Mouse (Mus musculus): ENCODE results near the gene Gm42906.
A peak's percentile ranks its signal among the peaks of the same experiment; 100 is the strongest.

The Gm42906 gene

DNA sequence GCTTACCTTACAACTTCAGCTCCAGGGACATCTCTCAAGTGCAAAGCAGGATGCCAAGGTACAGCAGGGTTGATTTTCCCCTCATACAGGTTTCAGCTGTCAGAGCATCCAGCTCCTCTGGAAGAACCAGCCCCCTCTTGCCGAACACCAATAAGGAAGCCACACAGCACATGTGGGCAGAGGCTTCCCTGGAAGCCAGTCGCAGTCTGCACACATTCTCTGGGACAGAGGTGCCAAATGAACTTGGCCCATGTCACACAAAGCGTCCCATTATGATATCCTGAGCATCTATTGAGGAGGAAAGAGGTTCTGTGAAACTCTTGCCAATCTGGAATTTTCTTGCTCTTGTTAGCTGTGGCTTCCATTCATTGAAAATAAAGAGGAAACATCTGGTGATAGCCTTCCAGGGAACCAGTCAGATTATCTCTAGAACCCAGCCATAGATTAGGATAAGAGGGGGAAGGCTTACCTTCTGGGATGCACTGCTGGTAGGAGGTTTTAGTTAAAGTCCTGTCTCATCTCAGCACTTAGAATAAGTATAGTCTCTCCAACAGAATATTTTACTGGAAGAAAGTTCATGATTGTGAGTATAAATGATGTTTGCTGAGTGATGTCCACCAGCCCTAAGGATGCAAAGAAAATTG lies at the start of gene Gm42906:
Gene Gm42906 (minus strand): TSS at position 51 of the 644 bp plus-strand sequence.
- DNase-seq (ENCODE audit: low read depth): no peak

GRCm38 (mm10) chr5:151445695-151446094 lies 17.7 kb upstream of the Gm42906 start:
- no peak for DNase-seq (ENCODE audit: low read depth)

DNA sequence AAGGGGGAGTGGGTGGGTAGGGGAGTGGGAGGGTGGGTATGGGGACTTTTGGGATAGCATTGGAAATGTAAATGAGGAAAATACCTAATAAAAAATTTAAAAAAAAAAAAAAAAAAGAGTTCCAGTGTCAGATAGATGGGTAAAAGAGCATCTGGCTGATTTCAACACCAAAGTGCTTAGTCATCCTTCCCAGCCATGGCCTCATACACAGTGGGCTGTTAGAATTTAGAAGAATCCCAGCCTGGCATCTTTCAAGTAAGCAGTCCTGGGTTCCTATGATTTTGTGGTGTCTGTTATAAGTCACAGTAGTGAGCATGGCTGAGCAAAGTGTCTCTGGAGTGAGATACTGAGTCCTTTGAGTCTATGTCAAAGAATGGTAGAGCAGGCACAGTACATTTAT lies 7.1 kb upstream of the Gm42906 start:
- no peak for DNase-seq (ENCODE audit: low read depth)

DNA sequence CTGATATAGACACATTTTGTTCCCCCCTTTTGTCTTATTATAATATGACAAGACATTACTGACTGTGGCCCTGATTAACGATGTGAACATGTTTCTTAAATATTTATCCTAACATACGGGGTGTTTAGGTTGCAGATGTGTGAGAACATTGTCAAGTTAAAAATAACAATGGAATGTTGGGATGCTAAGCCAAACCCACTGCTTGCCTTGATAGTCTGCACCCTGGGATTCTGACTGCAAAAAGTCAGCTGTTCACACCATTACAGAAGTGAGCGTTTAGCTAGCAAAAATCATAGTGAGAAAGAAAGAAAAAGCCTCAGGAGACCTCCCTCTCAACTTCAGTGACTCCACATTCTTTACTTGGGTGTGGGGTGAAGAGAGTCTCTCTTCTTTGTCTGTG lies 1.5 kb downstream of the Gm42906 start:
- no peak for DNase-seq (ENCODE audit: low read depth)

GRCm38 (mm10) chr5:151422692-151423091 lies 5.3 kb downstream of the Gm42906 start:
- DNase-seq (ENCODE audit: low read depth): no peak

GRCm38 (mm10) chr5:151421859-151422258 lies 6.1 kb downstream of the Gm42906 start:
- DNase-seq (ENCODE audit: low read depth): no peak

DNA sequence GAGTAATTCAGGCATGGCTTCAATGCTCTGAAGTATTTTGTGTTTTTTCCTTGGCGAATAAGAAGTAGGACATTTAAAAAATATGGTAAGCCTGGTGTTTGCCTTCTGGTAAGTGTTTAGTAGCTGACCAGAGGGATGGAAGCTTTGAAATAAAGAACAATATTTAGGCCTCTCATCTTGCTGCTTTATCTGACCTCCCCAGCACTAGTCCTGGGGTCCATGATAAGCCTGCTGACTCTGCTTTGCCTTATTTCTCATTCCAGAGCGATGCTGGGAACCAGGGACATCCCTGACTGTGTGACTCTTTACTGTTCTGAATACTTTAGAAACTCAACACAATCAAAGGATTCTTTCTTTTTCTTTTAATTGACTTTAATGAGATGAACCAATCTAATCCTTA lies 9.4 kb downstream of the Gm42906 start:
- DNase-seq (ENCODE audit: low read depth): no peak

DNA sequence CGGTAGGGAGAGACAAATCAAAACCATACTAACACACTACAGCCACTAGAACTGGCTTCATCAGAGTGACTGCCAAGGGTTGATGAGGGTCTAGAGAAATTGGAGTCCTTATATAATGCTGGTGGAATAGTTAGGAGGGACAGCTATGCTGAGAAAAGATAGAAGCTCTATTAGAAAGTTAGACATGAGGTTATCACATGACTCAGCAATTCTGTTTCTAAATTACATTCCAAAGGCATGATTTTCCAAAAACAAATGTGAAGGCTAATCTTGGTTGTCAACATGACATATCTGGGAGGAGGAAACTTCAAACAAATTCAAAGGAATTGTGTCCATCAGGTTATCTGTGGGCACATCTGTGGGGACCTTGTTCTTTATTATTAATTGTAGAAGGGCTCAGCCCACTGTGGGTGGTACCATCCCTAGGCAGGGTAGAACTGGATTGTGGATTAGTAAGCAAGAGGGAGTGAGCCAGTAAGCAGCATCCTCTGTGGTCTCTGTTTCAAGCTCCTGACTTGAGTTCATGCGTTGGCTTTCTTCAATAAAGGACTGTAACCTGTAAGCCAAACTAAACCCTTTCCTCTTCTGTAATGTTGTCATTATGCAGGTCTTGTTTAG lies 10.4 kb downstream of the Gm42906 start:
- no peak for DNase-seq (ENCODE audit: low read depth)

GRCm38 (mm10) chr5:151416988-151417387 lies 11.0 kb downstream of the Gm42906 start:
- DNase-seq (ENCODE audit: low read depth): no peak

DNA sequence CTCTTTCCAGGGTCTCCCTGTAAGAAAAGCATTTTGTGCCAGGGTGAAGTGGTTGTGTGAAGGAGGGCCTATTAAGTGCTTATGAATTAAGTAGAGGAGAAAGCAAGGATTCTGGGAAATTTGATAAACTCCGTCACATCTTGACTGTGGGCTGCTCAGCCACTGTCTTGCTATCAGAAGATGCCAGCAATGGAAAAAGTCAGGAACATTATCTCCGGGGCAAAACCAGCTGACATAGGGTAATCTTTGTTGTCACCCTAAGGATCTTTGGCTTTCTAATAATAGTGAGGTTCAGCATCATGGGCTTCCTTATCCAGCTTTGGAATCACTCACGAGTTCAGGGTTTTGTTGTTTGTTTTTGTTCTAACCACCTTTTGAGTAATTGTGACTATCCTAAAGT lies 14.3 kb downstream of the Gm42906 start:
- DNase-seq (ENCODE audit: low read depth): no peak

DNA sequence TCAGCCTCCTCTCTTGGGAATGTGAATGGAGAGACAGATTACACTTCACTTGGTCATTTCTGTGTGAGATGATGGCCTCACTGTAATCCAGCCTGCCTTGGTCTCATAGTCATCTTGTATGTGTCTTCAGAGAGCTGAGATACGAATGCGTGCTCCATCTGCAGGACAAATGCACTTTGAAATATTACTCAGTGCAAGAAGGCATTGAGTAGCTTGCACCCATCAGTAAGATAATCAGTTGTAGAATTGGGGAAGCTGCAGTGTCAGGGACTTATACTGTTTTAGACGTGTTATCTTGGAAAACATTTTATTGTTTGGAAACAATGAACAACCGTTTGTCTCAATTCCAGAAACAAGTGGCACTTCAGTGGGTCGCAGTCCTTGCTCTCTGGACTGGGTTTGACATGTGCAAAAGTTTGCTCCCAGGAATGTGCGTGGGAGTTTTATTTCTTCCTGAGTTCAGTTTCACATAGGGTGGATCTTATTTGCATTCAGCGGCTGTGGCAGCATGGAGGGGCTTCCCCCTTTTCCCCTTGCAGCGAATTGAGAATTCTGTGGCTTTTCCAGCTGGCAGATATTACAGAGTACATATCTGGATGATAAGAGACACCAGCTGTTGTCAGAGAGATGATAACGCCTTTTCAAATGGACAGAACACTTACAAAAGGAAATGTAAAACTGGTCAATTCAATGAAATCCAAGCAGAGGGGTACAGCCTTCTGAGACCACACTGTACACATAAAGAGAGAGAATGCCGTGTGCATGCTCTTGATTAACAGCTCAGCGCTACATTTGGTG lies 15.1 kb downstream of the Gm42906 start:
- no peak for DNase-seq (ENCODE audit: low read depth)

GRCm38 (mm10) chr5:151410006-151410405 lies 18.0 kb downstream of the Gm42906 start:
- no peak for DNase-seq (ENCODE audit: low read depth)

GRCm38 (mm10) chr5:151409282-151409681 lies 18.7 kb downstream of the Gm42906 start:
- DNase-seq (ENCODE audit: low read depth): no peak

DNA sequence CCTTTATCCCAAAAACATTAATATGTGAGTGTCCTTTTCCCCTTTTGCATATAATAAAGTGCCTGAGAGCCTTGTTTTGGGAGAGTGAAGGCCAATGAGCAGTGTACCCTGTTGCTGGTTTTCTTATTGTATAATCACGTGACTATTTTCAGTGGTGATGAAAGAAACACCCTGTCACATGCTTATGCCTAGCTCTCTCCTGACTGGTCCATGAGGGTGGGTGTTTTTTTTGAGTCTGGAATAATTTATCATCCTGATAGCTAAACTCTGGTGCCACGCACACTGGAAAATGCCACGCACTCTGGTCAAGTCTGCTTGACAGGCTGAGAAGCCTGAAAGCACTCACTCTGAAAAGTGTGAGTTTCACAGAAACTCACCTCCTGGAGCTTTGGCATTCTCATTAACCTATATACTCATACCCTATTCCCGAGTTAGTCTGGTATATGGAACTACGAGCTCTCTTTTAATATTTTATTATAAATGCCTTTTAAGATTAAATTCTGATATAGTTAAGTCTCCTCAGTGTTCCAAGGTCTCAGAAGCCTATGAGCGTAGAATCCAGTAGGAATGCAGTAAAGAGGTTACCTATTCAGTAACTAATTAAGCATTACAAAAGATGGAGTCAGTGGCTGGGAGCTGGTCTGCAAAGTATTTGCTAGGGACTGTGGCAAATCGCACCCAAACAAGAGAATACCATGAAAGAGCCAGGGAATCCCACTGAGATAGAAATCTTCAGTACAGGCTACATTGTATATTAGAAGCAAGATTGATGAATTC lies 19.7 kb downstream of the Gm42906 start:
- no peak for DNase-seq (ENCODE audit: low read depth)

- DNase-seq (ENCODE audit: low read depth): no peak
Observed at GRCm38 (mm10) chr5:151407493-151407892, 20.5 kb downstream of the Gm42906 start.

DNA sequence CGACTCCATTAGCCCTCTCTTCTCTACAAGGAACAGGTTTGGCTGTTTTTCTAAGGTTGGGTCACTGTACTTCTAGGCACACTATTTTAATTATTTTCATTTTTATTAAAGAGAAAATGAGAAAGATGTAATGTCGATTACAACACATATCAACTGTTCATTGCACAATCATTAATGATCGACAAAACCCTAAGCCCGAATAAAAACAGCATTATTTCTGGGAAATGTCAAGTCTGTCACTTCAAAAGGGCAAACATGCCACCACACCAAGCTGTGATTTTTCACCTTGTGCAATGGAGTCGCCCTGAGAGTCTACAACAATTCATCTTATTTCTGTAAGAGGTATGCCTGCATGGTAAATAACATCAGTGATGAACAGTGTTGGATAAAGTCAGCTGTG lies 21.7 kb downstream of the Gm42906 start:
- DNase-seq (ENCODE audit: low read depth): no peak

DNA sequence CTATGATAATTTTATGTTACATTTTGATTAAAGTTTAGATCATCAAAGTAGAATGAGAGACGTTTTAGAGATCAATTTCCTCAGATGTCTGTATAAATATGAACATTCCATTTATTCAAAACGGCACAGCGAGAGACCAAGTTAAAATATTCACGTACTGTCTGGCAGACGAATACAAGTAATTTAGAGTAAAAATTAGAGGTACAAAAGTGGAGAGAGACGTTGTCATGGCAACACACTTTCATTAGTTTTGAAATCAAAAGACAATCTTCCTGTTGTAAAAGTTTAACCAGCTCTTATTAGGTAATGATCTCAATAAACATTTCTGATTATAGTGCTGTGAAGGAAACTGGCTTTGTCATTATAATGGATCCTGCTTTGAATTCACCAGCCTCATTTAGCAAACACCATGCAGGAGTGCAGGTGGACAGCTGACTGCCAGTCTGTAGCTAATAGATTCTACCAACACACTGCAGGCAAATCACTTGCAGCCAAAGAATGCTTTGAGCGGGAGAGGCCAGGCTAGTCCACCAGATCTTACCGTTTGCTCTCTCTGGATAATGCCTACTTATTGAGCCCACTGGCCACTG lies 22.6 kb downstream of the Gm42906 start:
- DNase-seq (ENCODE audit: low read depth): no peak

DNA sequence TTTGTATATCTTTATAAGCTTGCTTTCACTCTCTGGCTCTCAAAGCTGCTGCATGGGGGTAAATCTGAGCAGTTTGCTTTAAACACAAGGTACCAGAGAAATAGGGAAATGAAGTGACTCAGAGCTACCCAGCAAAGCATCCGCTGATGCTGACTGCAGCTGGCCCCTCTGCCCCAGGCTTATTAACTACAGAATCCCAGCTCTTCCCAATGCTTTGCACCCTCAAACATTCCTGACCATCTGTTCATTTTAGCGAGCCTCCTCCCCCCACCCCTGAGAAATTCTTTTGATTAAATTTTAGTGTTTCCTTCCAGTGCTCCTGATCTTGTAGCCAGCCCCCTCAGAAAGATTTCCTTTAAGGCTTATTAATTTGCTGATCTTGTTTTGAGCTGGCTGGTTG lies 24.4 kb downstream of the Gm42906 start:
- no peak for DNase-seq (ENCODE audit: low read depth)

GRCm38 (mm10) chr5:151400557-151400944 lies 27.4 kb downstream of the Gm42906 start:
- no peak for DNase-seq (ENCODE audit: low read depth)

DNA sequence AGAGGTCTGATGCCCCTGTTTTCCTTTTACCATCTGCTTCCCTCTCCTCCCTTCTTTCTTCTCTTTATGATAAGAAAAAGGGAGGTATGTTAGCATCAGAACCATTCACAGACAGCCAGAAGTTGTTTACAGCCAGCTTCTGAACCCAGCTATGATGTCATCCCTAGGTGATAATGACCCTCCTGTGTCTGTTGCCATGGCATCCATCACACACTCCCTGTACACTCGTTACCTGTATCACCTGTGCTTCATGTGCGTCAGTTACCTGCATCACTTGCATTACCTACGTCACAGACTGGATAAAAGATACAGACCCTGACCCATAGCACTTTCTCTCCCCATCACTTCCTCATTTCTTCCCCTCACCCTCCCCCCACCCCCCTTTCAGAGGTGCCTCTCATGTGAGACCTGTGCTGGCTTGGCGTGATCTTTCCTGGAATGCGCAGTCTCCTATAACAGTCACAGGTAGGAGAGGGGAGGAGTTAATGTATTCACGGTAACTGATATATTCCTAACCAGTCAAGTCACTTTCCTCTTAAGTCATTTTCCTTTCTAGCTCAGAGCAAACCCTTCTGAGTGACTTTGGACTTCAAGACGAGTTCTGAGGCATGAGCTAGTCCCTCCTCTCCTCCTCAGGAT lies 27.9 kb downstream of the Gm42906 start:
- DNase-seq (ENCODE audit: low read depth): no peak

DNA sequence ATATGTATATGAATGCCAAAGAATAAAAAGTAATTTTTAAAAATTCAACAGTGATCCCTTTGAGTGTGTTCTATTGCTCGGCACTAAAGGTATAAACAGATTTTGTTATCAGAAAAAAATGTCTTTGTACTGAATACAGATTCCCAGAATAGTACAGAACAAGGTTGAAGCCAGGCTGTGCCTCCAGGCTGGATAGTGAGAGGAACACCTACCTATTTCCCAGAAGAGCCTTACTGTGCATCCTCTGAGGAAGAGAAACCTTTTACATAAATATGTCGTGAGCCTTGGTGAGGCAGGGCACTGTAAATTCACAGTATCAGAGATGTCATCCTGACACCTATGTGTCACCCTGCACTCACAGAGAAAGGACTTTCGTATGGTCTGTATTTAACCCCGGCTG lies 31.8 kb downstream of the Gm42906 start:
- DNase-seq (ENCODE audit: low read depth): no peak

GRCm38 (mm10) chr5:151394690-151395089 lies 33.3 kb downstream of the Gm42906 start:
- peak; percentile 74 for DNase-seq (ENCODE audit: low read depth)
